Mouse (Mus musculus) stomach, postnatal 0 days (tissue): ENCODE data around the gene Megf9. TPM values are rescaled to one million over a fixed set of nuclear protein-coding genes. Genes with fewer than 3 reads are reported as not detected.

Experiments
- ATAC-seq: fragments of 200-750 bp; cut with Nextera tagmentation; 2 replicates; pipeline ENCODE4 v1.8.0; 2017; ENCODE audit not compliant: low FRiP score, low TSS enrichment
- DNase-seq: peaks from one replicate; pipeline ENCODE4 v3.0.0-alpha.2; 2016; ENCODE audit warnings: low spot score
- H3K27ac ChIP-seq: fragments of 300-500 bp; sonication (generic); replicated peaks from 2 replicates; pipeline ENCODE4 v1.5.1; 2014; ENCODE audit warnings: mild to moderate bottlenecking, control low read depth
- H3K27me3 ChIP-seq: fragments of 300-500 bp; sonication (generic); 2 replicates; pipeline ENCODE4 v1.6.1; 2014; ENCODE audit warnings: low read length; ENCODE audit not compliant: control insufficient read depth, insufficient read depth
- H3K36me3 ChIP-seq: fragments of 300-500 bp; sonication (generic); 2 replicates; pipeline ENCODE4 v1.6.1; 2014; ENCODE audit warnings: low read length, mixed read lengths; ENCODE audit not compliant: control insufficient read depth, insufficient read depth
- H3K4me1 ChIP-seq: fragments of 300-500 bp; sonication (generic); replicated peaks from 2 replicates; pipeline ENCODE4 v1.6.1; 2014; ENCODE audit warnings: antibody characterized with exemption; ENCODE audit not compliant: control insufficient read depth, insufficient read depth
- H3K4me2 ChIP-seq: fragments of 300-500 bp; sonication (generic); replicated peaks from 2 replicates; pipeline ENCODE4 v1.6.1; 2014; ENCODE audit warnings: low read depth, mild to moderate bottlenecking, control low read depth, moderate library complexity
- H3K4me3 ChIP-seq: fragments of 300-500 bp; sonication (generic); 2 replicates; pipeline ENCODE4 v1.5.1; 2014; ENCODE audit warnings: low read depth, low read length, control low read depth
- H3K9ac ChIP-seq: fragments of 300-500 bp; sonication (generic); 2 replicates; pipeline ENCODE4 v1.6.1; 2014; ENCODE audit warnings: mild to moderate bottlenecking, low read length, control low read depth, mixed read lengths
- H3K9me3 ChIP-seq: fragments of 300-500 bp; sonication (generic); 2 replicates; pipeline ENCODE4 v1.6.1; 2016; ENCODE audit warnings: low read length; ENCODE audit not compliant: control insufficient read depth
- CTCF ChIP-seq: IDR thresholded peaks from 2 replicates; pipeline ENCODE4 v1.5.1; 2016; ENCODE audit warnings: antibody characterized with exemption, low read depth, mild to moderate bottlenecking, moderate library complexity
- EP300 ChIP-seq: optimal IDR thresholded peaks from 2 replicates; pipeline ENCODE3; 2016; ENCODE audit warnings: antibody characterized with exemption
- WGBS: fragments of 180-500 bp; shearing (Covaris S2); extraction: QIAGEN DNeasy Blood & Tissue Kit; methylation state at CpG from one replicate; pipeline ENCODE4 v1.1.7; 2014; 5-methylcytosine and 5-hydroxymethylcytosine counted together
- polyA plus RNA-seq: library from polyadenylated mRNA; unstranded; fragments of >200 nt; fragmentation: Nextera tagmentation; extraction: Ambion mirVana; gene quantifications from 2 replicates; pipeline ENCODE4 v1.2.1, GENCODE M21; 2015

Gene Megf9
- polyA plus RNA-seq, 1 experiment from 2014 or later, result 6.3 TPM

- no peak for TF ChIP-seq EP300
- no peak for TF ChIP-seq CTCF
- Histone ChIP-seq H3K4me2 (no peak overlapping the region), H3K4me1 (no peaks in the 10 kb centered on the region), H3K9ac (no peak overlapping the region), H3K27me3 (no peaks in the 10 kb centered on the region), H3K9me3 (no peaks in the 10 kb centered on the region), H3K27ac (no peak overlapping the region), H3K36me3 (no peaks in the 10 kb centered on the region), H3K4me3 (no peak overlapping the region)
- no peak for DNase-seq
- WGBS, result 76% methylated on average over 2 of the region's 2 CpGs
- no peak for ATAC-seq
Measured at GRCm38 (mm10) chr4:70394736-70395135, 140.1 kb downstream of the Megf9 start.

GRCm38 (mm10) chr4:70391760-70392372 is 142.9 kb downstream of the Megf9 start:
- Histone ChIP-seq H3K4me2 (no peak overlapping the region), H3K9me3 (no peaks in the 10 kb centered on the region), H3K9ac (no peak overlapping the region), H3K27me3 (no peaks in the 10 kb centered on the region), H3K27ac (peak overlapping the region; percentile 65; the same call in 1 of the 2 replicates), H3K4me3 (no peak overlapping the region), H3K4me1 (no peaks in the 10 kb centered on the region), H3K36me3 (no peaks in the 10 kb centered on the region)
- ATAC-seq, result no peak
- 50% methylated on average over 11 of the region's 11 CpGs for WGBS
- DNase-seq, result no peak
- TF ChIP-seq EP300 (no peak), CTCF (no peak)

- Histone ChIP-seq H3K27ac (peak overlapping the region; percentile 65), H3K36me3 (no peaks in the 10 kb centered on the region), H3K4me1 (no peaks in the 10 kb centered on the region), H3K27me3 (no peaks in the 10 kb centered on the region), H3K9ac (no peak overlapping the region), H3K4me3 (no peak overlapping the region), H3K9me3 (no peaks in the 10 kb centered on the region), H3K4me2 (0 out of 2 replicates have a peak overlapping the region, but pooled peaks have one; percentile 14)
- TF ChIP-seq EP300 (no peak), CTCF (no peak)
- ATAC-seq (no peak; the same call in 1 of the 2 replicates), DNase-seq (no peak)
- WGBS, result 62% methylated on average over 9 of the region's 9 CpGs
Measured at GRCm38 (mm10) chr4:70391073-70391472, 143.7 kb downstream of the Megf9 start.

GRCm38 (mm10) chr4:70386206-70386605 is 148.6 kb downstream of the Megf9 start:
- WGBS, result 62% methylated on average over 5 of the region's 5 CpGs
- Histone ChIP-seq H3K9me3 (no peaks in the 10 kb centered on the region), H3K4me1 (no peaks in the 10 kb centered on the region), H3K4me2 (no peak overlapping the region), H3K27me3 (no peaks in the 10 kb centered on the region), H3K9ac (no peak overlapping the region), H3K4me3 (no peak overlapping the region), H3K36me3 (no peaks in the 10 kb centered on the region), H3K27ac (no peak overlapping the region)
- DNase-seq (no peak), ATAC-seq (no peak)
- TF ChIP-seq CTCF, result no peak
- no peak for TF ChIP-seq EP300

GRCm38 (mm10) chr4:70377359-70377758 is 157.4 kb downstream of the Megf9 start:
- TF ChIP-seq CTCF (peak; percentile 22; the same call in 1 of the 2 replicates), EP300 (no peak)
- Histone ChIP-seq H3K27me3 (no peaks in the 10 kb centered on the region), H3K9ac (no peak overlapping the region), H3K9me3 (no peaks in the 10 kb centered on the region), H3K4me2 (no peak overlapping the region), H3K4me1 (no peaks in the 10 kb centered on the region), H3K27ac (no peak overlapping the region), H3K36me3 (no peaks in the 10 kb centered on the region), H3K4me3 (no peak overlapping the region)
- no peak for DNase-seq
- WGBS, result 76% methylated on average over 4 of the region's 4 CpGs
- no peak for ATAC-seq

Other genes with a start within 250 kb of the Megf9 start
- gene Cdk5rap2, start 124.6 kb downstream of the Megf9 start, polyA plus RNA-seq, result 3.4 and 5.1 TPM in 2 replicates